Mouse (Mus musculus): ENCODE data around the gene B3galnt2. TPM values are rescaled to one million over a fixed set of nuclear protein-coding genes. Genes with fewer than 3 reads are reported as not detected.

Gene B3galnt2
- polyA plus RNA-seq (2012; rRNA removed; ENCODE audit: low replicate concordance), result 9.2 and 84.1 TPM in 2 replicates

GRCm38 (mm10) chr13:13953874-13954832, at the start of gene B3galnt2:
Gene B3galnt2, plus strand, starts transcription at chr13:13954469.

GRCm38 (mm10) chr13:14039292-14039965, 85.2 kb downstream of the B3galnt2 start, which contains the start of gene Tbce:
Gene Tbce, minus strand, starts transcription at chr13:14039638.

Other genes with a start within 250 kb of the B3galnt2 start
- gene Gng4, start 170.4 kb upstream of the B3galnt2 start, polyA plus RNA-seq (2012; rRNA removed; ENCODE audit: low replicate concordance), result 0.17 and 1.8 TPM in 2 replicates
- gene Tbce, start 85.2 kb downstream of the B3galnt2 start, polyA plus RNA-seq (2012; rRNA removed; ENCODE audit: low replicate concordance), result 24.4 and 29.5 TPM in 2 replicates
- 5.3 and 7.9 TPM in 2 replicates for gene Arid4b, start 108.8 kb downstream of the B3galnt2 start, polyA plus RNA-seq (2012; rRNA removed; ENCODE audit: low replicate concordance)
- 17.2 and 17.4 TPM in 2 replicates for gene Ggps1, start 109.0 kb downstream of the B3galnt2 start, polyA plus RNA-seq (2012; rRNA removed; ENCODE audit: low replicate concordance)

Data from subcutaneous adipose tissue, adult 2 months (tissue).